Mouse (Mus musculus): ENCODE measurements around the gene Fbln2. TPM values are rescaled to one million over a fixed set of nuclear protein-coding genes. Genes with fewer than 3 reads are reported as not detected.

Gene Fbln2
- total RNA-seq, 1 experiment from 2014 or later = 32.3 TPM

DNA sequence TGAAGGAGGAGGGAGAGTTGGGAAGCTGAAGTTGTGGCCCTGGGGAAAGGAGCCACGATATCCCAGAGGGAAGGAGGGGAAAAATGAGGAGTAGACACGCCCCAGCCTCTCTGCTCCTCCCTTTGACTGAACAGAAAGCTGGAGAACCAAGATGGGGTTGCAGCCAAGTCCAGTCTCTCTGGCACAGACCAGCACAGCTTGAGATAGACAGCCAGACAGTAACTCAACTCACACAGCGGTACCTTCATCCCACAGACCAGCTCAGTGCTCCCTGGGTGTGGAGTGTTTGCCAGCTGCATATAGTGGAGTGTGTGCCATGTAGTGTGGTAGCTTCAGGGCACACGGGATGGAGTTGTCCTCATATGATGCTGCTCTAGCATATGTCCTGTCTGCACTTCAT lies 16.7 kb downstream of the Fbln2 start:
- no peak for DNase-seq

DNA sequence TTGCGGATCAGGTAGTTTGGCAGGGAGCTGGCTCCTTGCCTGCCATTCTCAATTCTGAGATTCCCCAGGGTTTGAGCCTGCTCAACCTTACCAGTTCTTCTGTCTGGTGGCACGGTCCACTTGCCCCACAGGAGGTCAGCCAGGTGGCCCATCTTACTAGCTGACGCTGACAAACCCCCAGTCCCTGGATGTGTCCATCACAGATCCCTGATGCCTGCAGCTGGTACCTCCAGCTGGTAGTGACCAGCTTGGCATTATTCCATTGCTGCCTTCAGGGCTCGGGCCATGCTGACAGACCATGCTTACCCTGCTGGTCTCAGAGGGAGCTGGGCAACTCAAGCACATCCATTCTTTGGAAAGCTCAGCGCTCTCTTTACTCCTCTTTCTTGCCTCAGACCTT lies 18.7 kb downstream of the Fbln2 start:
- no peak for DNase-seq

DNA sequence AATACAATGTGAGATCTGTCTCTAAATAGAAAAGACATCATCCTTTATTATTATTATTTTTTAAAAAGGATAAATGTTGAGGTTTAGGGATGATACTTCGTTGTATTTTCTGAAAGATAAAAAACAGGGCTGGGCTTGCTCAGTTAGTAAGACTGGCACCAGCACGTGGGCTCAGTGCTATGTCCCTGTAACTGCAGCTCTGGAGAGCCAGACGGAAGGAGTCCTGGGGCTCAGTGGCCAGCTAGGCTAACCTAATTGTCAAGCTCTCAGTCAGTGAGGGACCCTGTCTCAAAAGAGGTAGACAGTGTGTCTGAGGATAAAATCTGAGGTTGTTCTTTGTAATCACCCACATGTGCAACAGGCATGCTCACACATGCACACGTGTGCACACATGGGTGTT lies 19.3 kb downstream of the Fbln2 start:
- no peak for DNase-seq

DNA sequence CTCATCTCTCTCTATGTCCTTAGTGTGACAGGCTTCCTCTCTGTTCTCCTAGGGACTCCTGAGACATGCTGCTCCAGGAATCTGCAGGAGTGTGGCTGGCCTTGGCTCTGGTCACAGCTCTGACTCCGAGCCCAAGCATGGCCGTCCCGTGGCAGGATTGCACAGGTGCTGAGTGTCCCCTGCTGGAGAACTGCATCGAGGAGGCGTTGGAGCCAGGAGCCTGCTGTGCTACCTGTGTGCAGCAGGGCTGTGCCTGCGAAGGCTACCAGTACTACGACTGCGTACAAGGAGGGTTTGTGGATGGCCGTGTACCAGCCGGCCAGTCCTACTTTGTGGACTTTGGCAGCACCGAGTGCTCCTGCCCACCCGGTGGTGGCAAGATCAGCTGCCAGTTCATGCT lies 20.8 kb downstream of the Fbln2 start:
- DNase-seq = no peak

DNA sequence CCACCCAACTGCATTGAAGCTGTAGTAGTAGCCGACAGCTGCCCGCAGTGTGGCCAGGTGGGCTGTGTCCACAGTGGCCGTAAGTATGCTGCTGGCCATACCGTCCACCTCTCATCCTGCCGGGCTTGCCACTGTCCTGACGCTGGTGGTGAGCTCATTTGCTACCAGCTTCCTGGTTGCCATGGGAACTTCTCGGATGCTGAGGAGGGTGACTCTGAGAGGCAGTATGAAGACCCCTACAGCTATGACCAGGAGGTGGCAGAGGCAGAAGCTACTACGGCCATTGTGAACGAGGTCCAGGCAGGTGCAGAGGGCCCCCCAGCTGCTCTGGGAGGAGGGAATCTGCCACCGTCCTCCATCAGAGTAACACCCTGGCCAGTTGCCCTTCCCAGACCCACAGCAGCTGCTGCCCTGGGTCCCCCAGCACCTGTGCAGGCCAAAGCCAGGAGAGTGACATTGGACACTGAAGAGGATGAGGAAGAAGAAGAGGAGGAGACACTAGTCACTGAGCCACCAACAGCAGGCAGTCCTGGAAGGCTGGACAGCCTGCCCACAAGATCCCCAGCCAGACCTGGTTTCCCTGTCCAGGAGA lies 21.3 kb downstream of the Fbln2 start:
- no peak for DNase-seq

DNA sequence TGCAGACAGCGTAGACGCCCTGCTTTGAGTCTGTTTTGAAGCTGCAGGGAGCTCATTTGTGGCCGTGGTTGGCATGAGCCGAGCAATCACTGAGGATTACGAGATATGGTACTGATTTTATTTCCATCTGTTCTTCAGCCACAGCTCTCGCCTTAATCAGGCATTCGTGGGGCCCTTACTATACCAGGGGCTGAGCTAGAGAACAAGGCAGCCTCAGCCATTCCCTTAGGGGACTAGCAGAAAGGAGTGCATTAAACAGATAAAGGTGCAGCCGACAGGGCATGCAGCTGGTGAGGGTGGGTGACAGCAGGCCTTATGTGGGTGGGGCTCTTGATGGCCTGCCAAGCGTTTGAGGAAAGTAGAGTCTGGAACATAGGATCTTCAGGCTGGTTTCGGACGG lies 23.8 kb downstream of the Fbln2 start:
- no peak for DNase-seq

DNA sequence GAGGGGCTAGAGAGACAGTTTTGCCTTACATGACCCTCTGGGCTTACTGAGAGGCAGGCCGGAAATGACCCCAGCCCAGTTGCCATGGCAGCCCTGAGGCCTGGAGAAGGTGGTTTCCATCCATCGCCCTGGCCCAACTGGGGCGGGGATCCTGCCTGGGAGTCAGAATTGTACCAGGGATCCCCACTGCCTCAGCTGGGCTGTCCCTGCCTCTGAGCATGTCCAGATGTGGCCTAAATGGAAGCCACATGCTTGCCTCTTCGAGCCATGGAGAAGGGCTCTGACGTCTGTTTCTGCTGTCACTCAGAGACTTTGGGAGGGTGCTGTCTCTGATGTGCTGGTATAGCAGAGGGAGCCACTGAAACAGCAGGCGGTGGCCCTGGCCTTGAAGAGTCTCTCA lies 24.2 kb downstream of the Fbln2 start:
- DNase-seq = no peak

DNA sequence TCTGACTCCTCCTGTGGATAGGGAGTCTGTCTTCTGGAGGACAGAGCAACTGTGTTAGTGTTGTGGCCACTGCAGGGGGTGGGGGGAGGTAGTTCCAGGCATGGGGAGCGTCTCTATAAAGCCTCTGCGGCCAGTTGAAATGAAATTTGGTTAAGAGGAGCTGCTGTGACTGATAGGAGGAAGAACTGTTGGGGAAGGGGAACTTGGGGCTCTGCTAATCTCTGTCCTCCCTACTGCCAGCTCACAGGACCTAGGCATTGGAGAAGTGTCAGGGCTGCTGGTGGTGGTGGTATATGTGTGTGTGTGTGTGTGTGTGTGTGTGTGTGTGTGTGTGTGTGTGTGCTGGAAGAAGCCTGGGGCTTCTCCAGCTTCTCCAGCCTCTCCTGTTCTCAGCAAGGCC lies 25.0 kb downstream of the Fbln2 start:
- no peak for DNase-seq

DNA sequence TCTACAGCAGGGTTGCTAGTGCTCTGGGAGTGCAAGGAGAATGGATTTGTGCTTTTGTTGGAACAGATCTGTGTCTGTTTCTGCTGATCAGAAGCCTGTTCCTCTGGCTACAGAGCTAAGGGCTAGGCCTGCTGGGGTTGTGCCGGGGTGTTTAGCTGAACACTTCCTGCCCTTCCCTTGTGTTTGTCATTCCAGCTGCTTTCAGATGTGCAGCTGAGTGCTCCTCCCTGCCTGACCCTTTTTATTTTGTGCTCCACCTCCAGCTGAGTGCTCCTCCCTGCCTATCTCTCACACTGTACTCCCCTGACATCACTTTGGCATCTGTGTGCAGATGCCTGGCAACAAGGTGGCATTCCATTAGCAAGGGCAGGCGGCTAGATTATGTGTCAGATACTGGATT lies 28.3 kb downstream of the Fbln2 start:
- DNase-seq = no peak

DNA sequence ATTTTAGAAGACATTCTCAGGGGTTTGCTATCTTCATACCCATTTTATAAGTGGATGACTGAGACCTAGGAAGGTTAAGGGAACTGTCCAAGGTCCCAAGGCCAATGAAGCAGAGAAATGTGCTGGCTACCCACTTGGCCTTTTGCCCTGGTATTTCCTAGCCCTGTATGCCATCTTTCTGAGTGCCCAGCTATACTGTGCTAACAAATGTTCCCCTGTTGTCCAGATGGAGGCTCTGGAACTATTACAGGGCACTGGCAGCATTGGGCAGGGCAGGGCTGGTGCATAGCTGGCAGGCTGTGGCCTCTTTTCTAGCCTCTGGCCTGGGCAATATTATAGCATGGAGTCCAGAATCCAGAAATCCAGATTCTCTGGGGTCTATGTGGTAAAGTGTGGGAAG lies 28.7 kb downstream of the Fbln2 start:
- DNase-seq = no peak

DNA sequence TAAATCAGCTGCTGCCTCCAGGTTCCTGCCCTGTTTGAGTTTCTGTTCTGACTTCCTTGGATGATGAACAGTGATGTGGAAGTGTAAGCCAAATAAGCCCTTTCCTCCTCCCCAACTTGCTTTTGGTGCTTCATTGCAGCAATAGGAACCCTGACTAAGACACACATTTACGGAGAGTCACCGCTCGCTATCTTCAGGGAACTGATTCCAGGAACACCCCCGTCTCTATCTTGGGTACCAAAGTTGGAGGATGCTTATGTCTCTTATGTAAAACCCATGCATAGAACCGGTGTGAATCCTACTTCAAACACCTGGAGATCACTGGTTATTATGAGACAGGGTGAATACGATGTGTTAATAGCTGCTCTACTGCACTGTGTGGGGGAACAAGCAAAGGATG lies 31.1 kb downstream of the Fbln2 start:
- DNase-seq = no peak

DNA sequence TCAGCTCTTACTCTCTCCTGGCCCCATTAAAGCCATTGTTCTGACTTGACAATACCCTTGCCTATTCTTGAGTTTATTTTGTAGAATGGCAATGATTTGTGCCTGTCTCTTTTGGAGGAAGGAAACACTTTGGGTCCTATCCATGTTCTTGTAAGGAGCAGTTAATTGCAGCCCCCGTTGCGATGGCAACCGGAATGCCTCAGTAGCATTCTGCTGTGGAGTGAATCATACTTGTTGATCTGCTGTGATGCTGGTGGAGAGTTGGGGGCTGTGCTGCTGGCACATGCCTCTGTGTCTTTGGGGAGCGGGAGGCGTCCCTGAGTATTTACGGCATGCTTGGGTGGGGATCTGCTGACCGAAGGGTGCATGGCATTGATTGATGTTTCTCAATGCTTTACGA lies 32.1 kb downstream of the Fbln2 start:
- DNase-seq = no peak

DNA sequence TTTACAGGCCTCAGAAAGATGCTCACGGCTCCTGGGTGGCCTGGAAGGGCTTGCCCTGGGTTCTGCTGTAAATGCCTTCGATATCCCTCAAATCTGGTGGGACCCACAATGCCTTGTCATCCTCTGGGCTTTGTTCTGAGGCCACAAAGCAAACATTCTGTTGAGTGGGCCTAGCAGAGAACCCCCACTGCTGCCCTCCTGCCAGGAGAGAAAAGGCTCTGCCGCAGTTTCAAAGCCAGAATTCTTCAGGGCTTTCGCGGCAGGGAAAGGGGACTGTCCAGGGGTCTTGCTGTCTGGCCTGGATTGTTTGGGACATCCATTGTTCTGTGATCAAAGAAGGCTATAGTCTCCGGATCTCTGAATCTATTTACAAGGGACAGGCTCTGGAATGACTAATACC lies 33.1 kb downstream of the Fbln2 start:
- no peak for DNase-seq

DNA sequence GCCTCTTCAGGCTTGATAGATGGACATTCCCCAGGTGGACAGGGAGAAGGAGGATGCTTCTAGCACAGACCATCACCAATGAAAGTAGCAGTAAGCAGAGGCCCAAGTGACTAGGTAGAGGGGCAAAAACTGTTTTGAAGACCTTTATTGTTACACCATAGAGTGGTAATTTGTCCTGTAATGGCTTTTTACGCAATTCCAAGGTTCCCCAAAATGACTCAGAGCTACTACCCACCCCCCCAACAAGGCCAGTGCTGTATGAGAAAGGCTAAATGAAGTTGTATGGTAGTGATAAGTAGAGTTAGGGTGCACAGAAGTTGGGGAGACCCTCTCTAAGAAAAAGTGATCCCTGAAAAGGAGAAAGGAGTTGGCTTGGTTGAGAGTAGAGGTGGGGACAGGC lies 35.1 kb downstream of the Fbln2 start:
- DNase-seq = no peak

DNA sequence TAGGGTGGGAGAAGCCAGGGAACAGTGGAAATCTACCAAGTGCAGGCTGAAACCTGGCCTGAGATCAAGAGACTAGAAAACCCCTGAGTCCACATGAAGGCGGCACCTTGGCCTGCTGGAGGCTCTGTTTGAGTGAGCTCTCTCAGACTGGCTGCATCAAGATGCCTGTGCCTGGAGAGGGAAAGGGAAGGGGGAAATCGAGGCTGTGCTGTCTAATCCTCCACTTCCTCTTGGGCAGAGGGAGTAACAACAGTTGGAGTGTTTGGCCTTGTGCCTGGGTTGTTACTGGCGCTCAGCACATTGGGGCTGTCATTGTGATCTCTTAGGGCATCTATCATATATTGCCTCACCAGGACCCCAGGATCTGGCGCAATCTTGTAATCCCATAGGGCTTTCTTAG lies 36.4 kb downstream of the Fbln2 start:
- DNase-seq = peak; percentile 51

DNA sequence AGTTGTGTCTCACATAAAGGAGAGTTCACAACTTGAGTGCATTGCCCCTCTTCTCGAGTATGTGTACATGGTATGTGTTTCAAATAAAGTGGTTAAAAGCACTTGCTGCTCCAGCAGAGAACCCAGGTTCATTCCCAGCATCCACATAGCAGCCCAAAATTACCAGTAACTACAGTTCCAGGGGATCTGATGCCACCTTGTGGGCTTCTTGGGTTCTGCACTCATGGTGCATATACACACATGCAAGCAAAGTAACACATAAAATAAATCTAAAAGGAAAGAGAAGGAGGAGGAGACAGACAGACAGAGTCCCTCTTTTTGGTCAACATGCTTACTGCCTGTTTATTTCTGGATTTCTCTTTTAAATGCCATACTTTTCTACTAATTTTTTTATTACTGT lies 37.5 kb downstream of the Fbln2 start:
- DNase-seq = no peak

DNA sequence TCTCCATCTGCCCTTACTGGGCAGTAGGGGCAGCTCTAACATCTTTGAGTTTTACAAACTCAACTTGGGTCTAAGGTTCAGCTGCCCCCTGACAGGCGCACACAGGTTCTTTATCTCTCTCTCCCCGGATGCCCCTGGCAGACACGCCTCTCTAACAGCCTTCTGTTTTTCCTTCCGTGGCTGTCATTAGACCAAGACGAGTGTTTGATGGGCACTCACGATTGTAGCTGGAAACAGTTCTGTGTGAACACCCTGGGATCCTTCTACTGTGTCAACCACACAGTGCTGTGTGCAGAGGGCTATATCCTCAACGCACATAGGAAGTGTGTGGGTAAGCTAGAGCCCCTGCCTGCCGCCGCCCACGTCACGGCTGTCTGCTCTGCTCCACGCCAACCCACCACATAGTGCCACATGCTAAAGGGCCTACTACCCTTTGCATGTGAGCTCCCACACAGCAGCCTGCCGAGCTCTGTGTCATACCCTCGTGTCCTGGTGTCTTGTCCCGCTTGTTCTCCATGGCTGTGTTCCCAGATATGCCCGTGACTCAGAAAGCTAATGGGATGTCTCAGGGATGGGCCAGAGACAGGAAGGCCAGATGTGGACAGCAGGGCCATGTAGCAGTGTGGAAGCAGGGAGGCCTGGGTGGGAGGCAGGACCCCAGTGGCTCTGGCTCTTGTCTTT lies 47.3 kb downstream of the Fbln2 start:
- peak; percentile 81 for DNase-seq

DNA sequence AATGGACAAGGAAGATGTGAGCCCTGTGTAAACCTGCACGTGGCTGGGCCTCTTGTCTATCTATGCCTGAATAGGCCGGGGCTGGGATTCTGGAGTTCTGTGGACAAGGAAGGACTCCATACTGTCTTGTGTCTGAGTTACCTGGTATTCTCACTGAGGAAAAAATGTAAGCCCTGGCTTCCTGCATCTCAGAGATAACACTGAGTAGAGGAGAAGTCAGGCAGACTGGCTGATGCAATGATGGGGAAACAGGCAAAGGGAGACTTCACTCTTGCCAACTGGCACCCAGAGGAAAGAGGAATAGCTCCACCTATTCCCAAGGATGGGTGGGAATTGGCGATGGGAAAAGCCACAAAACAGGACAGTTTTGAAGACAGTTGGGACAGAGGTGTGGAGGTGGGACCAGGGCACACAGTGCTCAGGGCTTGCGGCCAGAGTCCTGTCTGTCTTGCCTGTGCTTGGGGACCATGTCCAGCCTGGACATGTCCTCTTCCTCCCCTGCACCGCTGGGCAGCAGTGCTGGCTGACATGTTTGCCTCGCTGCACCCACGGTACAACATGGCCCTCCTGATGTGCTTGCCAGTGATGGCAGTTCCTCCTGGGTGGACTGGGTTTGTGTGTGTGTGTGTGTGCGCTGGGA lies 48.2 kb downstream of the Fbln2 start:
- peak; percentile 41 for DNase-seq

DNA sequence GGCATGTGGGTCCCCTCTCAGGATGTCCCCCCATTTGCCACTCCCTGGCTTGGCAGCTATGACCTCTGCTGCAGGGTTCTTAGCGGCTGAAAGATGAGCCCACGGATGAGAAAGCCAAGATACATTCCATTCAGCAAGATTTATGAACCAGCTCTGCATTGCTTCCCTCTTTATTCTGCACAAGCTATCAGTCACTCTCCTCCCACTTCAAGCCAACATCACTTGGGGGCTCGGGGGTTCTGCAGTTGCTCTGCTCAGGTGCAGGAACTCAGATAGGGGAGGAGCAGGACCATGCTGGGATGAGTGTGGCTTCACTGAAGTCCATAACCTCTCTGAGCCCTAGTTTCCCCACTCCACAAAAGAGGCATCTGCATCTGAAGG lies 48.7 kb downstream of the Fbln2 start:
- DNase-seq = no peak

DNA sequence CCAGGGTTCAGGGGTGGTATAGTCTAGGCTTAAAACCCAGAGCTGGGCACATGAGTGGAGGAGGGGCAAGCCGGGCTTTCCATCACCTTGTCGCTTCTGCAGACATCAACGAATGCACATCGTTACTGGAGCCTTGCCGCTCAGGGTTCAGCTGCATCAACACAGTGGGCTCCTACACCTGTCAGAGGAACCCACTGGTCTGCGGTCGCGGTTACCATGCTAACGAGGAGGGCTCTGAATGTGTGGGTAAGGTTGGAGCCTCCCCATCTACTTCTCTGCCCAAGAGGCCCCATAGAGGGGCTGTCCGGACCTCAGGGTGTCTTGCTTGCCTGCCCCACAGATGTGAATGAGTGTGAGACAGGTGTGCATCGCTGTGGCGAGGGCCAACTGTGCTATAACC lies 53.4 kb downstream of the Fbln2 start:
- no peak for DNase-seq

DNA sequence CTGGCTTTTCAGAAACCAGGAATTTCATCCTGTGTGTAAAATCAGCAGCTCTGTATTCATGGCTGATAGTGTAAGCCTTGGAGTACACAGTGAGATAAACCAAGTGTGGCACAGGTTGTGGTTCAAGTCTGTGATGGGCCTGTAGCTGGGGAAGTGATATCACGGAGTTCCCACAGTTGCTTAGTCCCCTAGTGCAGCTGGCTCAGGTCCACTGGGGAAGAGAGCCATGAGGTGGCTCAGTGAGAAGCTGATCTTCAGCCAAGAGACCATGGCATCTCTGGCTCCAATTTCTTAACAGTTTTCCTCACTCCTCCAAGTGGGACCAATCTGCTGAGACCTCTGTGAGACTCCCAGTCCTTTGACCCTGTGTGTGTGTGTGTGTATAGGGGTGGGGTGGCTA lies 54.4 kb downstream of the Fbln2 start:
- DNase-seq = no peak

DNA sequence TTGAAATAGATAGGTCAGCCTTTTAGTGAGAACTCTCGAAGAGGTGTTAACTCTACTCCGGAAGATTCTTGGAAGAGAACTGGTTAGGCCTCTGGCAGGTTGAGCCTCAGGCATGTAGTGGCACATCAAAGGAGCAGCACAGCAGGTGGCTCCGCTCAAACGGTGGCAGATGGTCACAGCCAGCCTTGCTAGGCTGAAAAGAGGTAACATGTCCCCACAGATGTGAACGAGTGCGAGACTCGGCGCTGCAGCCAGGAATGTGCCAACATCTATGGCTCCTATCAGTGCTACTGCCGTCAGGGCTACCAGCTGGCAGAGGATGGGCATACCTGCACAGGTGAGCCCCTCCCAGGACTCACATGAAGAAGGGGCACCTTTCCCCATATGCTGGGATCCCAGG lies 56.1 kb downstream of the Fbln2 start:
- no peak for DNase-seq

DNA sequence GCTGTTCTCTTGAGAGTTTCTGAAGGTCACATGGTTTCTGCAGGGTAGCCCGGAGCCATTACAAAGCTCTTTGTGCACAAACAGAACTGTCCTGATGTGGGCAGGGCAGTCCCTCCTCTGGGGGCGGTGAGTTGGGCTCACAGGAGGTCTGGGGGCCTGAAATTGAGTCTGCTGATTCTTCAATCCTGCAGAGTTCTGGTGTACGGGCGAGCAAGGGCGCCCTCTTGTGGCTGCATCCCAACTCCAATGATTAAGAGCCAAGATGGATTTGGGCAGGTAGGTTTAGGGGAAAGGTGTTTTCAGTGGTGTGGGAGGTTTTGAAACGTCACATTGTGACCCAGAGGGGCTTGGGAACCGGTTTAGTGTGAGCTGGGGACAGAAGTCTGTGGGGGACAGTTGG lies 65.3 kb downstream of the Fbln2 start:
- DNase-seq = peak; percentile 61

DNA sequence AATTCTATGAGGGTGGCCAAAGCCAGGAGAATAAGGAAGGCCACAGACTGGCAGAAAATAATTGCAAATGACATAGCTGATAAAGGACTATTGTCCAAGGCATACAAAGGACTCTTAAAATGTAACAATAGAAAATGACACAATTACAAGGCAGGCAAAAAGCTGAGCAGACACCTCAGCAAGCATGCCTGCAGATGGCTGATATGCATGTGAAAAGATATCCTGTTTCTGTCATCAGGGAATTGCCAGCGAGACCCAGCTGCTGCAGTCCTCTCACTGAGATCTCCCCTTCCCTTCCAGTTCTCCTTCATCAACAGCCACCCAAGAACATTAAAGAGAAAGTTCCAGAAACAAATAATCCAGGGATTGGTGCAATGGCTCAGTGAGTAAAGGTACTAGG lies 66.0 kb downstream of the Fbln2 start:
- no peak for DNase-seq

All from adrenal gland, postnatal 14 days (tissue).